Mouse (Mus musculus) layer of hippocampus, postnatal 25 days (tissue): Measurements from ENCODE around the gene Ttll13. TPM values are rescaled to one million over a fixed set of nuclear protein-coding genes. Genes with fewer than 3 reads are reported as not detected.

ENCODE experiments used
- DNase-seq, 2 experiments: peaks; one replicate each; pipeline ENCODE4 v3.0.0; 2022; ENCODE audit warnings: mixed read lengths in 2 of 2, low spot score in 1 of 2; ENCODE audit errors: extremely low spot score in 1 of 2
- total RNA-seq, 2 experiments: library from RNA; stranded (reverse); gene quantifications; 2 replicates each; pipeline ENCODE4 v1.2.3; 2021

The Ttll13 gene
- total RNA-seq, 2 experiments from 2014 or later = 1.8 to 2.0 TPM

GRCm38 (mm10) chr7:80299568-80299967 is 53.4 kb downstream of the Ttll13 start:
- no peak for DNase-seq

- no peak for DNase-seq
These were observed 55.3 kb downstream of the Ttll13 start for GRCm38 (mm10) chr7:80301522-80301921.

- no peak for DNase-seq
These were observed 61.6 kb downstream of the Ttll13 start for GRCm38 (mm10) chr7:80307766-80308165.

Other genes starting within 250 kb of the Ttll13 start
- gene Zfp710, start 221.6 kb upstream of the Ttll13 start, total RNA-seq = 10 to 100 TPM; 20.9 to 22.9 TPM
- gene Idh2, start 131.0 kb upstream of the Ttll13 start, total RNA-seq = 10 to 100 TPM; 62.2 to 67.0 TPM
- gene Sema4b, start 59.5 kb upstream of the Ttll13 start, total RNA-seq = 10 to 100 TPM; 23.0 to 23.2 TPM
- gene Cib1, start 13.6 kb upstream of the Ttll13 start, total RNA-seq = 10 to 100 TPM; 23.8 to 25.2 TPM
- 1 to 10 TPM; 6.1 to 6.9 TPM for gene Gdpgp1, start 13.5 kb upstream of the Ttll13 start, total RNA-seq
- gene Ngrn, start 14.8 kb downstream of the Ttll13 start, total RNA-seq = 10 to 100 TPM; 40.0 to 44.4 TPM
- 10 to 100 TPM; 19.3 to 23.6 TPM for gene Vps33b, start 23.3 kb downstream of the Ttll13 start, total RNA-seq
- 1 to 10 TPM; 2.2 to 2.7 TPM for gene Prc1, start 48.1 kb downstream of the Ttll13 start, total RNA-seq
- gene Rccd1, start 78.1 kb downstream of the Ttll13 start, total RNA-seq = 10 to 100 TPM; 13.6 to 15.4 TPM
- 10 to 100 TPM; 34.9 to 41.5 TPM for gene Unc45a, start 94.6 kb downstream of the Ttll13 start, total RNA-seq
- 10 to 100 TPM; 45.5 to 48.1 TPM for gene Hddc3, start 96.7 kb downstream of the Ttll13 start, total RNA-seq
- gene Man2a2, start 125.0 kb downstream of the Ttll13 start, total RNA-seq = 100 to 1,000 TPM; 141 to 168 TPM
- gene Fes, start 141.6 kb downstream of the Ttll13 start, total RNA-seq = 1 to 10 TPM; 4.2 to 6.1 TPM
- gene Furin, start 159.1 kb downstream of the Ttll13 start, total RNA-seq = 10 to 100 TPM; 39.6 to 42.3 TPM